Mouse (Mus musculus): ENCODE results near the gene Slc4a8. TPM values are rescaled to one million over a fixed set of nuclear protein-coding genes. Genes with fewer than 3 reads are reported as not detected.
"Not testable (repeated sequence)": the region's sequence is repeated elsewhere in the genome, so short reads cannot be mapped to it uniquely, and the experiment has no call there.

Slc4a8 gene
- polyA plus RNA-seq, 1 experiment, result 18.3 TPM

- Histone ChIP-seq H3K27ac (ENCODE audit: control insufficient read depth, insufficient read depth, low read depth, low read length) (no peak overlapping the region), H3K27me3 (ENCODE audit: control insufficient read depth, insufficient read depth, low read length) (no peaks in the 10 kb centered on the region), H3K36me3 (ENCODE audit: control insufficient read depth, insufficient read depth, low read length) (no peaks in the 10 kb centered on the region; the same call in none of the 2 replicates), H3K4me3 (ENCODE audit: control insufficient read depth, low read depth, low read length) (no peak overlapping the region), H3K4me1 (ENCODE audit: control insufficient read depth, insufficient read depth, low read length) (no peaks in the 10 kb centered on the region)
- TF ChIP-seq CTCF (IDR thresholded peaks at IDR 0.05; ENCODE audit: control insufficient read depth, insufficient read depth, insufficient replicate concordance, low read depth, low read length), result no peak
- no peak for TF ChIP-seq POLR2A (IDR thresholded peaks at IDR 0.05; ENCODE audit: control insufficient read depth, low read depth, low read length)
Observed at GRCm38 (mm10) chr15:100772685-100773084, 11.1 kb downstream of the Slc4a8 start.

DNA sequence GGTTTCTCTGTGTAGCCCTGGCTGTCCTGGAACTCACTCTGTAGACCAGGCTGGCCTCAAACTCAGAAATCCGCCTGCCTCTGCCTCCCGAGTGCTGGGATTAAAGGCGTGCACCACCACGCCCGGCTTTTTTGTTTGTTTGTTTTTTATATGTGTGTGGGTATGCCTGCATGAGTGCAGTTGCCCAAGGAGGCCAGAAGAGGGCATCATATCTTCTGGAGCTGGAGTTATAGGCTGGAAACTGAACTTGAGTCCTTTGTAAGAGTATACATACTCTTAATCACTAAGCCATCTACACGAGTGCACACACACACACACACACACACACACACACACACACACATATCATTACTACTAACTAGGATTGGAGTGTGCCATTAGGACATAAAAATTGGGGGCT is 12.3 kb downstream of the Slc4a8 start:
- H3K4me3 ChIP-seq (ENCODE audit: control insufficient read depth, low read depth, low read length); H3K27ac ChIP-seq (ENCODE audit: control insufficient read depth, insufficient read depth, low read depth, low read length); H3K4me1 ChIP-seq (ENCODE audit: control insufficient read depth, insufficient read depth, low read length); H3K27me3 ChIP-seq (ENCODE audit: control insufficient read depth, insufficient read depth, low read length); H3K36me3 ChIP-seq (ENCODE audit: control insufficient read depth, insufficient read depth, low read length): not testable (repeated sequence)

GRCm38 (mm10) chr15:100775189-100776166 is 13.9 kb downstream of the Slc4a8 start:
- no peak overlapping the region for H3K27ac ChIP-seq (ENCODE audit: control insufficient read depth, insufficient read depth, low read depth, low read length)
- H3K27me3 ChIP-seq (ENCODE audit: control insufficient read depth, insufficient read depth, low read length), result no peaks in the 10 kb centered on the region
- no peaks in the 10 kb centered on the region; the same call in none of the 2 replicates for H3K36me3 ChIP-seq (ENCODE audit: control insufficient read depth, insufficient read depth, low read length)
- H3K4me3 ChIP-seq (ENCODE audit: control insufficient read depth, low read depth, low read length), result no peak overlapping the region
- TF ChIP-seq POLR2A (IDR thresholded peaks at IDR 0.05; ENCODE audit: control insufficient read depth, low read depth, low read length), result no peak
- no peak for TF ChIP-seq CTCF (IDR thresholded peaks at IDR 0.05; ENCODE audit: control insufficient read depth, insufficient read depth, insufficient replicate concordance, low read depth, low read length)
- no peaks in the 10 kb centered on the region for H3K4me1 ChIP-seq (ENCODE audit: control insufficient read depth, insufficient read depth, low read length)

DNA sequence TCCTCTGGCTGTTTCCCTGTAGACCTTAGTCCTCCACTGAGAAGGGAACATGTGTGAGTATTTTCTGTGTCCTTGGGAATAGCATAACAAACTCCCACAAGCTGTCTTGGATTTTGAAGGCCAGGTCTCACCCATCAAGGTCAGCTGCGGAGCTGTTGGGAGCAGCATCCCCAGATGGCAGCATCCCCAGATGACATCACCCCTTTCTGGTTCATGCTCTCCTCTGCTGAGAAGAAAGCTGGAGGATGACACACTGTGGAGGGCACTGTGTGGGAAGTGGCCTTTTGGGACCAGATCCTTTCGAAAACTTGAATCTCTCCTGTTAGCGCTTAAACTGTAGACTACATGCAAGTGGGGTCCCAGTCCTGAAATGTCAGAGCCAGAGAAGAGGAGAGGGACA is 14.9 kb downstream of the Slc4a8 start:
- no peak overlapping the region for H3K4me3 ChIP-seq (ENCODE audit: control insufficient read depth, low read depth, low read length)
- no peaks in the 10 kb centered on the region for H3K27me3 ChIP-seq (ENCODE audit: control insufficient read depth, insufficient read depth, low read length)
- no peaks in the 10 kb centered on the region; the same call in none of the 2 replicates for H3K36me3 ChIP-seq (ENCODE audit: control insufficient read depth, insufficient read depth, low read length)
- TF ChIP-seq POLR2A (IDR thresholded peaks at IDR 0.05; ENCODE audit: control insufficient read depth, low read depth, low read length) (no peak), CTCF (IDR thresholded peaks at IDR 0.05; ENCODE audit: control insufficient read depth, insufficient read depth, insufficient replicate concordance, low read depth, low read length) (no peak)
- H3K4me1 ChIP-seq (ENCODE audit: control insufficient read depth, insufficient read depth, low read length), result no peaks in the 10 kb centered on the region
- no peak overlapping the region for H3K27ac ChIP-seq (ENCODE audit: control insufficient read depth, insufficient read depth, low read depth, low read length)

DNA sequence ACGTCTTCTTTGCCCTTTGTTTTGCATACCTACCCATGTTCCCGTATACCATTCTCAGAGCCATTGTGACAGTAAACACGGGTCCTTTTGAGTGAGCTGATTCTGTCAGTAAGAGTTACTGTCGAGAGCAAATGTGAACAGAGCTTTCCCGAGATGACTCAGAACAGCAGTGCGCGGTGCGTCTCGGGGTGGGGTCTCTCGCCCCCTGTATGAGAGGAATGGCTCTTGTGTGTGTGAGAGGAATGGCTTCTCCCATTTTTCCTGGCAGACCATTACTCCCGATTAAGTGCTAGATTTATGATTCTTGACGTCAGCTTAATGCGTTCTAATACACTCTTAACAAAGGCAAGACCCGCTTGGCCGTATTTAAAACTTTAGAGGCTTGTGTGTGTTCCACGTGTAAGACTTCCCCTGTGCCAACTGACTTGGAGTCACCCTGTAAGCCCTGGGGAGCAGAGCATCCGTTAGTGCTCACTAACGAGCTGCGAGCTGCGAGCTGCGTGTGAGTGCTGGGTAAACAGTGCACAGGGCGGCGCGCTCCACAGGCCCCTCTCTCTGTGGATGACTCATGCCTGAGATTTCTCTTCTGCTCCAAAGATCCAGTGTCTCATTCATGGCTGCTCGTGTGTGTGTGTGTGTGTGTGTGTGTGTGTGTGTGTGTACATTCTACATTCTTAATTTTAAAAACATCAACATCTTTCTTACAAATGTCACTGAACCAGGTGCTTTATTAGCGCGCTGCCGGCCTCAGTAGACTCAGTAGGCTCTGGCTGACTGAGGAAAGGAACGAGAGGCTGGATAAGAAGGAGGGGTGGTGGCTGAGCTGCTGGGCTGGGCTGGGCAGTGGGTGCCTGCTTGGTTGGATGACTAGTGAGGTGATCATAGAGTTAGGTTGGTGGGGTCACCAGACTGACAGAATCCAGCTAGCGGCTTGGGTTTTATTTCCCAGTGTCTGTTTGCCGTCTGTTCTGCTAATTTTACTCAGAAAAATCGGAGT is 15.8 kb downstream of the Slc4a8 start:
- no peak overlapping the region for H3K4me3 ChIP-seq (ENCODE audit: control insufficient read depth, low read depth, low read length)
- TF ChIP-seq POLR2A (IDR thresholded peaks at IDR 0.05; ENCODE audit: control insufficient read depth, low read depth, low read length), result no peak
- no peak for TF ChIP-seq CTCF (IDR thresholded peaks at IDR 0.05; ENCODE audit: control insufficient read depth, insufficient read depth, insufficient replicate concordance, low read depth, low read length)
- H3K36me3 ChIP-seq (ENCODE audit: control insufficient read depth, insufficient read depth, low read length), result no peaks in the 10 kb centered on the region; the same call in none of the 2 replicates
- no peaks in the 10 kb centered on the region for H3K27me3 ChIP-seq (ENCODE audit: control insufficient read depth, insufficient read depth, low read length)
- H3K4me1 ChIP-seq (ENCODE audit: control insufficient read depth, insufficient read depth, low read length), result no peaks in the 10 kb centered on the region
- no peak overlapping the region for H3K27ac ChIP-seq (ENCODE audit: control insufficient read depth, insufficient read depth, low read depth, low read length)

DNA sequence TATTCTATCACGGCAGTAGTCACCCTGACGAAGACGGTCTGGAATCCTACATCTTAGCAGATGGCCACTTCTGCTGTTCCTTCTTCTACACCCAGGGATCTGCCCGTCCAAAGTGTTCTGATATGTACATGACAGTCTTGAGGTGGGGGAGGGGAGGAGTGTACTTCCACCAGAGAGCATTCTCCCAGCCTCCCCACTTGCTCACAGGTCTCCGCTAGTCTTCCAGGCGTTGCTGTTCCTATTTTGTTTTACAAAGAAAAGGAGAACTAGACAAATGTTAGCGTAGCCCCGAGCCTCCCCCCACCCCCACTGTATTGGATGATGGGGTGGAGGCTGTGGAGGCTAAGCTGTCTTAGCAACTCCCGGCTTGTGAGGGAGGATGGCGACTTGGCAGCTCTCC is 18.3 kb downstream of the Slc4a8 start:
- H3K27me3 ChIP-seq (ENCODE audit: control insufficient read depth, insufficient read depth, low read length), result no peaks in the 10 kb centered on the region
- TF ChIP-seq POLR2A (IDR thresholded peaks at IDR 0.05; ENCODE audit: control insufficient read depth, low read depth, low read length), result no peak
- no peak for TF ChIP-seq CTCF (IDR thresholded peaks at IDR 0.05; ENCODE audit: control insufficient read depth, insufficient read depth, insufficient replicate concordance, low read depth, low read length)
- no peak overlapping the region for H3K27ac ChIP-seq (ENCODE audit: control insufficient read depth, insufficient read depth, low read depth, low read length)
- H3K36me3 ChIP-seq (ENCODE audit: control insufficient read depth, insufficient read depth, low read length), result no peaks in the 10 kb centered on the region; the same call in 1 of the 2 replicates
- no peak overlapping the region for H3K4me3 ChIP-seq (ENCODE audit: control insufficient read depth, low read depth, low read length)
- H3K4me1 ChIP-seq (ENCODE audit: control insufficient read depth, insufficient read depth, low read length), result no peaks in the 10 kb centered on the region
